Mouse (Mus musculus) adipose tissue, adult 10 weeks (tissue): ENCODE measurements around the gene Tcea3. TPM values are rescaled to one million over a fixed set of nuclear protein-coding genes. Genes with fewer than 3 reads are reported as not detected.

ENCODE experiments used
- polyA plus RNA-seq: library from polyadenylated mRNA; stranded (reverse); fragments of 350-450 nt; fragmentation: Illumina TruSeq; extraction: RNeasy Lipid Tissue Mini Kit (QIAGEN cat#74804); gene quantifications from one replicate; pipeline ENCODE4 v1.2.3, GENCODE M21; 2014; ENCODE audit warnings: low read depth, low replicate concordance

Gene Tcea3
- 17.5 TPM for polyA plus RNA-seq

GRCm38 (mm10) chr4:136247729-136248463, at the start of gene Tcea3:
Gene Tcea3, plus strand, starts transcription at chr4:136247729.

GRCm38 (mm10) chr4:136206033-136206893, 41.3 kb upstream of the Tcea3 start, which contains the start of gene Asap3:
Gene Asap3, plus strand, starts transcription at chr4:136206365.

GRCm38 (mm10) chr4:136284455-136284854, 36.9 kb downstream of the Tcea3 start, which contains the start of gene Zfp46:
Gene Zfp46, plus strand, starts transcription at chr4:136284683.

GRCm38 (mm10) chr4:136310229-136311041, 62.9 kb downstream of the Tcea3 start, which contains the start of gene Hnrnpr:
Gene Hnrnpr, plus strand, starts transcription at chr4:136310942.

Other genes starting within 250 kb of the Tcea3 start
- gene Eloa, start 226.0 kb upstream of the Tcea3 start, polyA plus RNA-seq = 24.2 TPM
- gene Rpl11, start 194.3 kb upstream of the Tcea3 start, polyA plus RNA-seq = 1,130 TPM
- 58.8 TPM for gene Id3, start 104.2 kb upstream of the Tcea3 start, polyA plus RNA-seq
- gene E2f2, start 75.3 kb upstream of the Tcea3 start, polyA plus RNA-seq = 0.99 TPM
- 5.0 TPM for gene Asap3, start 41.4 kb upstream of the Tcea3 start, polyA plus RNA-seq
- 20.5 TPM for gene Zfp46, start 37.0 kb downstream of the Tcea3 start, polyA plus RNA-seq
- gene Hnrnpr, start 63.2 kb downstream of the Tcea3 start, polyA plus RNA-seq = 58.4 TPM
- gene Htr1d, start 175.8 kb downstream of the Tcea3 start, polyA plus RNA-seq = not detected
- gene 6030445D17Rik, start 214.5 kb downstream of the Tcea3 start, polyA plus RNA-seq = 0.58 TPM
- gene Luzp1, start 222.0 kb downstream of the Tcea3 start, polyA plus RNA-seq = 18.3 TPM